Mouse (Mus musculus) testis, postnatal 10 days (tissue): ENCODE data around the gene Dpp3.
"Not testable (repeated sequence)": the region's sequence is repeated elsewhere in the genome, so short reads cannot be mapped to it uniquely, and the experiment has no call there.

Experiments
- DNase-seq: peaks from one replicate; pipeline ENCODE4 v3.0.0; 2021; ENCODE audit warnings: low spot score

The Dpp3 gene

DNA sequence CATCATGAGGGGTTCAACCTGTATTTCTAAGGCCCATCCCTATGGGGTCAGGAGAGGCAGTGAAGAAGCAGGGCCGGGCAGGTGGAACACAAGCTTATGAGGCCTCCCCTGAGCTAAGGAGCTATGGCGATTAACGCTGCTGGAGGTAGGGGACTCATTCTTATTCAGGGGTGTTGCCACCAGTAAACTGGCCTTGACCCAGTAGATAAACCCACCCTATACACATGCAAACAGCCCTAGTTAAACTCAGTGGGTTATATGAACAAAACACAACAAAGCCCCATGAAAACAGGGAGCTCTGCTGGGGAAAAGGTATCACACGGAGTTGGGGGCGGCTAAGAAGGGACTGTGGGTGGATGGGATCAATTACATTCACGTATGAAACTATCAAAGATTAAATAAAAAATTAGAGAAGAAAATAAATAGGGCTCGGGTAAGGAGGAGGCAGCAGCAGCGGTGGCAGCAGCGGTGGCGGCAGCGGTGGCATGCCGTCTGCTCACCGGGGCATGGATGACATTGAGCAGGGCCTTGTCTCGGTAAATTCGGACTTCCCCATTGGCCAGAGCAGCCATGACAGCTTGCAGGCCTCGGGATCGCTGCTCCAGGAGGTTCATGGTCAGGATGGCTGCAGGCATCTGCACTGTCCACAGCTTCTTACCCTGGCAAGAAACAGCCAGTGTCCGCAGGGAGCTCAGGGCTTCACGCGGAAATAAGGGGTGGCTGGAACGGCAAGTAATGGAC lies 31.1 kb downstream of the Dpp3 start:
- DNase-seq, result no peak

DNA sequence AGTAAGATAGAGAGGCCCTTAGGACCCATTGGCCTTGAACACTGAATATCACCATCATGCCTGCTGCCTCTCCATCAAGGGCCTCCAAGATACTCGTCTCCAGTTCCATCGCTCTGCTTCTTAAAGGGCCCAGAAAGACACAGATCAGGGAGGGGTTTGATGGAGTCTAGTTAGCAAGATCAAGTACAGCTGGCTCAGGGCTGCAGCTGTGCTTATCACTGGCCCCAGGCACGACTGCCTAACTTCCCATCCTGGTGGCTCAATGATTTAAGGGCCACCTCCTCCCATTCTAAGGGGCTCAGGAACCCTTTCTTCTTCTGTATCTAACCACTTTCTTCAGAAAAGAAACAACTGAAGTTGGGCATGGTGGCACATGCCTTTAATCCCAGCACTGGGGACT lies 36.3 kb downstream of the Dpp3 start:
- no peak for DNase-seq

- no peak for DNase-seq
These were observed 38.3 kb downstream of the Dpp3 start for GRCm38 (mm10) chr19:4889791-4890190.

GRCm38 (mm10) chr19:4883961-4884360 lies 44.1 kb downstream of the Dpp3 start:
- no peak for DNase-seq

DNA sequence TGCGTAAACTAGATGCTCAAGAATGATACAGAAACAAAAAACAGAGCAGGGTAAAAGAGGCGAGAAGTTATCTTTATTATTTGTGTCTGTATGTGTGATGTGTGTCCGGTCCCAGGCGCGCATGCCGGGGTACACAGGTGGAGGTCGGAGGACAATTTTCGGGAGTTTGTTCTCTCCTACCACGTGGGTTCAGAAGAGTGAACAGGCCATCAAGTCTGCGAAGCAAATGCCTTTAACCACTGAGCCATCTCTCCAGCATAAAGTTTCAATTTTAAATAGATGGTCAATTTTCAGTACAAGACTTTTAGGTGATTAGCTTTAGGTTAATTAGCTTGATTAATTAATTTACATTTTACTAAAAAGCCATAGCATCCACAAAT lies 48.8 kb downstream of the Dpp3 start:
- no peak for DNase-seq

DNA sequence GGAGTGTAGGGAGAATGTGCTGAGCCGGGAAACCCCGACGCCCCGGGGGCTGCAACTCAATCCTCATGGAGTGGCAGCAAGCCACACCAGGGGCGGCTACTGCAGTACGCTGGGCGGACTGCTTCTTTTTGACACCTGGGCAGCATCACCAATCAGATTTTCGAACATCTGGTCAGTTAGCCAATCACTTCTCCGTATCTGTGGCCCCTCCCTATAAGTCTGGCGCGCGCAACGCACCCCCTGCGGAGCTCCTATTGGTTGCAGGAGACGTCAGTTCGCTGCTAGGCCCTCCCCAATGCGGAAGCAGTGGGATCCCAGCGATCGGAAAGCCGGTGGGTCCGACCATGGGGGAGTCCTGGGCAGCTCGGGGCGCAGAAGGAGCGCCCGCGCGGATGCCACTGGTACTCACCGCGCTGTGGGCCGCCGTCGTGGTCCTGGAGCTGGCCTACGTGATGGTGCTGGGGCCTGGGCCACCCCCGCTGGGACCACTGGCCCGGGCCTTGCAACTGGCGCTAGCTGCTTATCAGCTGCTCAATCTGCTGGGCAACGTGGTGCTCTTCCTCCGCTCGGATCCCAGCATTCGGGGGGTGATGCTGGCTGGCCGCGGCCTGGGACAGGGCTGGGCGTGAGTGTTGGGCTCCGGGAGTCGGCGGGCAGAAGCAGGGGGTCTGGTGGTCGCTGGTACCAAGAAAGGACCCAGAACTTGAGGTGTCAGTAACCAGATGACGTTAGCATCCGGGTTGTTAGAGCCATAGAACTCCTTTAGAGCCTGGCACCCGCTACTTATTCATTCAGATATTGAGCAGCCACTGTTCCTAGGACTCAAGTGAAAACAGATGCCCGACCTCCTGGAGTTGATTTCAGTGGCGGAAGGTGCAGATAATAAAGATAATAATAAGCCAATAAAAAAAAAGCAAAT lies 49.4 kb downstream of the Dpp3 start, which contains the start of gene Zdhhc24:
Zdhhc24 (plus strand) TSS at position 264 of the 919 bp plus-strand sequence.
- DNase-seq, result peak; percentile 96

DNA sequence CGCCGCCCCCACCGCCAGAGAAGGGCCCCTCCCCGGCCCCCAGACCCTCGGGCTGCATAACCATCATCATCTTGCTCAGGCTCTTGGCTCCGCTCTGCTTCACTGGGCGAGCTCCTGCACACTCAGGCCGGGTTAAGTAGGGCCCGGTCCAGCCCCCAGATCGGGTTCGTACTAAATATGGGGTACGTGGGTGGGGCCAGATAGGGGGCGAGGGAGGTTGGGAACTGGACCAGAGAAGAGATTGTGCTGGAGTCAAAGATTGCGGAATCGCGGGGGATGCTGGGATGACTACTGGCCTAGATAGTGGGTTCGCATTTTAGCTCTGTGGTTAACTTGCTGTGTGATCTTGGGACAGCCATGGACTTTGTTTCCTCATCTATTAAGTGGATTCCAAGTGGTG lies 50.3 kb downstream of the Dpp3 start, which contains the start of gene Actn3:
Actn3 (minus strand) TSS at position 125 of the 400 bp plus-strand sequence.
- no peak for DNase-seq

- DNase-seq, result no peak
These were observed 51.3 kb downstream of the Dpp3 start for GRCm38 (mm10) chr19:4876755-4877154.

- DNase-seq, result no peak
These were observed 51.8 kb downstream of the Dpp3 start for GRCm38 (mm10) chr19:4876241-4876640.

DNA sequence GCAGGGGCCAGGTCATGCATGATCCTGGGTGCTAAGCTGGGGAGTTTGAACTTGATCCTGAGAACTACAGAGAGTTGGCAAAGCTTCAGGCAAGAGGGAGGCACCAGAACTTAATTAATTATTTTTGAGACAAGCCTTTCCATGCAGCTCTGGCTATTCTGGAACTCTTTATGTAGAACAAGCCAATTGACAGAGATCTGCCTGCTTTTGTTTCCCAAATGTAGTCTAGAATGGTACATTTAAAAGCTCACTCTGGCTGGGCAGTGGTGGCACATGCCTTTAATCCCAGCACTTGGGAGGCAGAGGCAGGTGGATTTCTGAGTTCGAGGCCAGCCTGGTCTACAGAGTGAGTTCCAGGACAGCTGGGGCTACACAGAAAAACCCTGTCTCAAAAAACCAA lies 53.5 kb downstream of the Dpp3 start:
- DNase-seq, result not testable (repeated sequence)

DNA sequence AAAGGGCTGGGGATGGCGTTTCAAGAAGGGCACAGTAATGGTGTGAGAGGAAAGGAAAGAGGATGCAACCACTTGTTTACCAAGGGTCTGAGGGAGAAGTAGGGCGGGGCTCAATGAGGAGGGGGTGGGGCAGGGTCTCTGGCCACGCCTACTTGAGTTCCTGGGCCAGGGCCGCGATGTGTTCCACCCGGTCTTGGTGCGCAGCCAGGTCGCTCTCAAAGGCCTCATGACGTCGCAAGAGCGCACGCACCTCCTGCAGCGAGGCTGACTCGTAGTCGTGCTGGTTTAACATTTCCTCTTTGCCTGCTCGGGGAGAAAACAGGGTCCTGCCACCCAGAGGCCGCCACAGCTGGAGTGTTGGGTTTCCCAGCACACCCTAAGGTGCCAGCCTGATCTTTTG lies 62.9 kb downstream of the Dpp3 start:
- DNase-seq, result peak; percentile 78

DNA sequence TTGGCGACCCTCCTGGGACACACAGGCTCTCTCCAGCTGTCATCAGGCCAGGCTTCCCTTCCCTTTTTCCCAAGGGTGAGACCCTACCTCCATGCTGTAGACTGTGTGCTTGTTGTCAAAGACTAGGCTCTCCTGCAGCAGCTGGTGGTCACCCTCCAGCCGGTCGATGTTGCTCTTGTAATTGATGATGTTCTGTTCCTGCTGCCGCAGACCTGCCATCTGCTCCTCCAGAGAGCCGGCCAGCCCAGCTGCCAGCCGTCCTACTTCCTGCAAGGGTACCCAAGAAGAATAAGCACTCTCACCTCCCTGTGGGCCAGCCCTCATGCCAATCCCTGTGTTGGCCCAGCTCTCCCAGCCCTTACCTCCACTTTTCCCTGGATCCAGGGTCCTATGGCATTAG lies 65.0 kb downstream of the Dpp3 start:
- DNase-seq, result no peak

- no peak for DNase-seq
These were observed 69.0 kb downstream of the Dpp3 start for GRCm38 (mm10) chr19:4859081-4859480.
